In genomic region chr9:37636800-37637542, GRCm38 (mm10) we compare ENCODE assay signal across 16 mouse cellular contexts. TPM values are rescaled to one million over a fixed set of nuclear protein-coding genes. Genes with fewer than 3 reads are reported as not detected.
DNase-seq lines count a peak whose midpoint lies in the region; ATAC-seq and TF ChIP-seq lines count a peak whose summit lies in the region.
"Had no signal": no experiment of that assay in that cellular context is flagged by ENCODE, and none has a peak within 500 bp of the region (broad histone marks: within the 10 kb centered on the region; RNA-seq: fewer than 3 reads in every experiment).

No protein-coding gene starts in this region.

- H3K4me2 ChIP-seq in kidney, embryonic 16.5 days (replicated peaks; ENCODE audit: low read depth, low read length) = no peak overlapping the region
- H3K4me2 ChIP-seq in neural tube, embryonic 14.5 days (ENCODE audit: low read depth, low read length) = no peak overlapping the region
- H3K4me2 ChIP-seq: embryonic facial prominence, embryonic 15.5 days; hindbrain, embryonic 15.5 days; stomach, embryonic 15.5 days had no signal

- H3K4me1 ChIP-seq in kidney, embryonic 16.5 days (ENCODE audit: insufficient read depth, low read length) = no peaks in the 10 kb centered on the region
- H3K4me1 ChIP-seq in kidney, adult 2 months (ENCODE audit: control insufficient read depth, insufficient read depth, low read length) = no peaks in the 10 kb centered on the region
- H3K4me1 ChIP-seq in neural tube, embryonic 14.5 days (ENCODE audit: control insufficient read depth, insufficient read depth, low read length) = no peaks in the 10 kb centered on the region
- H3K4me1 ChIP-seq: embryonic facial prominence, embryonic 15.5 days; hindbrain, embryonic 15.5 days; stomach, embryonic 15.5 days had no signal

- H3K27me3 ChIP-seq in kidney, embryonic 16.5 days (ENCODE audit: insufficient read depth, low read length) = no peaks in the 10 kb centered on the region
- H3K27me3 ChIP-seq in kidney, adult 2 months (replicated peaks; ENCODE audit: control insufficient read depth, insufficient read depth, low read length) = no peaks in the 10 kb centered on the region
- no peaks in the 10 kb centered on the region for H3K27me3 ChIP-seq in neural tube, embryonic 14.5 days (ENCODE audit: control insufficient read depth, insufficient read depth, low read length)
- H3K27me3 ChIP-seq: embryonic facial prominence, embryonic 15.5 days; hindbrain, embryonic 15.5 days; stomach, embryonic 15.5 days had no signal

- no peak overlapping the region for H3K4me3 ChIP-seq in kidney, embryonic 16.5 days (ENCODE audit: low read length)
- no peak overlapping the region for H3K4me3 ChIP-seq in kidney, adult 2 months (ENCODE audit: insufficient read depth, low read depth, low read length)
- no peak overlapping the region for H3K4me3 ChIP-seq in neural tube, embryonic 14.5 days (ENCODE audit: low read depth, low read length)
- H3K4me3 ChIP-seq: embryonic facial prominence, embryonic 15.5 days; hindbrain, embryonic 15.5 days; stomach, embryonic 15.5 days had no signal

- peak; percentile 39; the same call in 1 of the 2 replicates for ATAC-seq in kidney, embryonic 16.5 days (ENCODE audit: low FRiP score, low TSS enrichment)
- 0 out of 2 replicates have a peak, but pooled peaks have one; percentile 17 for ATAC-seq in neural tube, embryonic 14.5 days (ENCODE audit: low read depth)
- no peak for ATAC-seq in activated CD4-positive, CD25-positive, alpha-beta regulatory T cell, adult 4 months

- no peak for TF ChIP-seq POLR2A in kidney, adult 2 months (IDR thresholded peaks at IDR 0.05; ENCODE audit: low read depth, low read length)

- H3K9ac ChIP-seq in kidney, embryonic 16.5 days (replicated peaks; ENCODE audit: low read length) = no peak overlapping the region
- H3K9ac ChIP-seq in neural tube, embryonic 14.5 days (replicated peaks; ENCODE audit: low read depth, low read length) = no peak overlapping the region
- H3K9ac ChIP-seq: embryonic facial prominence, embryonic 15.5 days; hindbrain, embryonic 15.5 days; stomach, embryonic 15.5 days had no signal

- WGBS in kidney, embryonic 16.5 days = 39% methylated on average over 6 of the region's 6 CpGs
- WGBS in kidney, adult 2 months = 44% methylated on average over 6 of the region's 6 CpGs
- 51% methylated on average over 6 of the region's 6 CpGs for WGBS in neural tube, embryonic 14.5 days

- DNase-seq in kidney, adult 2 months = no peak
- no peak for DNase-seq in neural tube, embryonic 10.5 days (ENCODE audit: extremely low spot score, low spot score)
- peak; percentile 55 to 71 for DNase-seq in adrenal gland, postnatal 36 days
- no peak for DNase-seq in ovary, postnatal 36 days (ENCODE audit: low spot score)

- H3K36me3 ChIP-seq in kidney, embryonic 16.5 days (ENCODE audit: insufficient read depth, low read length) = no peaks in the 10 kb centered on the region
- H3K36me3 ChIP-seq in kidney, adult 2 months (ENCODE audit: control insufficient read depth, insufficient read depth, low read length) = no peaks in the 10 kb centered on the region; the same call in 1 of the 2 replicates
- no peaks in the 10 kb centered on the region for H3K36me3 ChIP-seq in neural tube, embryonic 14.5 days (ENCODE audit: control insufficient read depth, insufficient read depth, low read length)
- H3K36me3 ChIP-seq: embryonic facial prominence, embryonic 15.5 days; hindbrain, embryonic 15.5 days; stomach, embryonic 15.5 days had no signal

- no peaks in the 10 kb centered on the region for H3K9me3 ChIP-seq in kidney, embryonic 16.5 days (ENCODE audit: low read length)
- H3K9me3 ChIP-seq in neural tube, embryonic 14.5 days (ENCODE audit: control insufficient read depth, low read length) = no peaks in the 10 kb centered on the region
- H3K9me3 ChIP-seq: embryonic facial prominence, embryonic 15.5 days; hindbrain, embryonic 15.5 days; stomach, embryonic 15.5 days had no signal

- H3K27ac ChIP-seq in kidney, embryonic 16.5 days (ENCODE audit: low read length) = no peak overlapping the region
- no peak overlapping the region for H3K27ac ChIP-seq in kidney, adult 2 months (ENCODE audit: insufficient read depth, low read depth, low read length)
- H3K27ac ChIP-seq in neural tube, embryonic 14.5 days (ENCODE audit: low read depth, low read length) = no peak overlapping the region
- H3K27ac ChIP-seq: embryonic facial prominence, embryonic 15.5 days; hindbrain, embryonic 15.5 days; stomach, embryonic 15.5 days had no signal

- TF ChIP-seq CTCF in kidney, adult 2 months (conservative IDR thresholded peaks at IDR 0.05; ENCODE audit: insufficient read depth, insufficient read length, low read depth, low read length) = no peak

RNA-seq across cellular contexts. Expression of gene Tbrg1, which starts 20.1 kb away (rescaled TPM):
- 146 and 147 TPM in 2 replicates for polyA plus RNA-seq in kidney, embryonic 16.5 days (2015; fragmentation: Nextera tagmentation; extraction: Ambion mirVana)
- 34.6 and 34.8 TPM in 2 replicates for polyA plus RNA-seq in kidney, adult 2 months (2012; rRNA removed)
- 81.4 and 94.0 TPM in 2 replicates for polyA plus RNA-seq in neural tube, embryonic 14.5 days (2014; fragmentation: Nextera tagmentation; extraction: Ambion mirVana)
- total RNA-seq in adrenal gland, postnatal 36 days (2021) = 10 to 100 TPM; 82.0 to 91.9 TPM
- 100 to 1,000 TPM; 200 to 207 TPM for polyA plus RNA-seq in activated CD4-positive, CD25-positive, alpha-beta regulatory T cell, adult 4 months (2017; shearing (Covaris generic))

RNA-seq across cellular contexts. Expression of gene Spa17, which starts 23.4 kb away (rescaled TPM):
- 6.1 and 6.6 TPM in 2 replicates for polyA plus RNA-seq in kidney, embryonic 16.5 days (2015; fragmentation: Nextera tagmentation; extraction: Ambion mirVana)
- polyA plus RNA-seq in kidney, adult 2 months (2012; rRNA removed) = 3.1 and 3.5 TPM in 2 replicates
- polyA plus RNA-seq in neural tube, embryonic 14.5 days (2014; fragmentation: Nextera tagmentation; extraction: Ambion mirVana) = 10.5 and 11.2 TPM in 2 replicates
- total RNA-seq in adrenal gland, postnatal 36 days (2021) = 1 to 10 TPM; 3.0 to 4.4 TPM
- polyA plus RNA-seq in activated CD4-positive, CD25-positive, alpha-beta regulatory T cell, adult 4 months (2017; shearing (Covaris generic)) = 1 to 10 TPM in 1 of 2 experiments, not detected in 1; 1.4 TPM
- total RNA-seq: monocyte, adult 5-6 weeks had no signal

RNA-seq across cellular contexts. Expression of gene Panx3, which starts 32.1 kb away (rescaled TPM):
- 0.06 TPM in 1 of 2 replicates, not detected in the other for polyA plus RNA-seq in kidney, embryonic 16.5 days (2015; fragmentation: Nextera tagmentation; extraction: Ambion mirVana)
- polyA plus RNA-seq in kidney, adult 2 months (2012; rRNA removed) = not detected in 2 replicates
- not detected in 2 replicates for polyA plus RNA-seq in neural tube, embryonic 14.5 days (2014; fragmentation: Nextera tagmentation; extraction: Ambion mirVana)
- total RNA-seq in adrenal gland, postnatal 36 days (2021) = under 1 TPM in 1 of 2 experiments, not detected in 1; 0.16 TPM
- polyA plus RNA-seq in activated CD4-positive, CD25-positive, alpha-beta regulatory T cell, adult 4 months (2017; shearing (Covaris generic)) = not detected
- total RNA-seq: layer of hippocampus, adult 18-20 months; left cerebral cortex, postnatal 14 days; liver, adult 2 months; megakaryocyte-erythroid progenitor cell, adult 5-6 weeks; monocyte, adult 5-6 weeks had no signal
- polyA plus RNA-seq: hindbrain, embryonic 15.5 days; liver, adult 2 months; small intestine, adult 2 months; stomach, embryonic 15.5 days had no signal

Comparison
In these comparisons a context has a peak if more than half of its experiments do, and no peak if none do; other contexts are left out.
1. DNase-seq: peak in adrenal gland, postnatal 36 days (2 of 2); none in kidney, adult 2 months (single experiment), neural tube, embryonic 10.5 days (single experiment) and ovary, postnatal 36 days (single experiment).